Mouse (Mus musculus) kidney, embryonic 14.5 days (tissue): ENCODE data around the gene Kif1a. TPM values are rescaled to one million over a fixed set of nuclear protein-coding genes. Genes with fewer than 3 reads are reported as not detected.

Experiments
- ATAC-seq: fragments of 200-750 bp; cut with Nextera tagmentation; 2 replicates; pipeline ENCODE4 v1.8.0; 2017; ENCODE audit warnings: moderate number of reproducible peaks, mild to moderate bottlenecking, moderate TSS enrichment, moderate library complexity; ENCODE audit not compliant: low FRiP score, low TSS enrichment
- H3K27ac ChIP-seq: fragments of 300-500 bp; sonication (generic); 2 replicates; pipeline ENCODE4 v1.5.1; 2014; ENCODE audit warnings: low read depth, mild to moderate bottlenecking, low read length, moderate library complexity, mixed read lengths
- H3K27me3 ChIP-seq: fragments of 300-500 bp; sonication (generic); 2 replicates; pipeline ENCODE4 v1.6.1; 2014; ENCODE audit warnings: mild to moderate bottlenecking, low read length; ENCODE audit not compliant: control insufficient read depth, insufficient read depth
- H3K36me3 ChIP-seq: fragments of 300-500 bp; sonication (generic); 2 replicates; pipeline ENCODE4 v1.6.1; 2014; ENCODE audit warnings: low read length, mixed read lengths; ENCODE audit not compliant: control insufficient read depth, insufficient read depth
- H3K4me1 ChIP-seq: fragments of 300-500 bp; sonication (generic); 2 replicates; pipeline ENCODE4 v1.6.1; 2014; ENCODE audit warnings: low read length, mixed read lengths; ENCODE audit not compliant: control insufficient read depth, insufficient read depth
- H3K4me2 ChIP-seq: fragments of 300-500 bp; sonication (generic); replicated peaks from 2 replicates; pipeline ENCODE4 v1.6.1; 2014; ENCODE audit warnings: low read depth, mild to moderate bottlenecking, low read length
- H3K4me3 ChIP-seq: fragments of 300-500 bp; sonication (generic); 2 replicates; pipeline ENCODE4 v1.5.1; 2014; ENCODE audit warnings: mild to moderate bottlenecking, low read length
- H3K9ac ChIP-seq: fragments of 300-500 bp; sonication (generic); 2 replicates; pipeline ENCODE4 v1.6.1; 2014; ENCODE audit warnings: low read depth, mild to moderate bottlenecking, low read length, moderate library complexity
- H3K9me3 ChIP-seq: fragments of 300-500 bp; sonication (generic); 2 replicates; pipeline ENCODE4 v1.6.1; 2016; ENCODE audit warnings: low read length; ENCODE audit not compliant: control insufficient read depth
- WGBS: fragments of 180-500 bp; shearing (Covaris S2); extraction: QIAGEN DNeasy Blood & Tissue Kit; methylation state at CpG from one replicate; pipeline ENCODE4 v1.1.7; 2014; 5-methylcytosine and 5-hydroxymethylcytosine counted together
- polyA plus RNA-seq: library from polyadenylated mRNA; unstranded; fragments of >200 nt; fragmentation: Nextera tagmentation; extraction: Ambion mirVana; gene quantifications from 2 replicates; pipeline ENCODE4 v1.2.1, GENCODE M21; 2014

Kif1a gene
- polyA plus RNA-seq, 1 experiment from 2014 or later = 6.9 TPM

DNA sequence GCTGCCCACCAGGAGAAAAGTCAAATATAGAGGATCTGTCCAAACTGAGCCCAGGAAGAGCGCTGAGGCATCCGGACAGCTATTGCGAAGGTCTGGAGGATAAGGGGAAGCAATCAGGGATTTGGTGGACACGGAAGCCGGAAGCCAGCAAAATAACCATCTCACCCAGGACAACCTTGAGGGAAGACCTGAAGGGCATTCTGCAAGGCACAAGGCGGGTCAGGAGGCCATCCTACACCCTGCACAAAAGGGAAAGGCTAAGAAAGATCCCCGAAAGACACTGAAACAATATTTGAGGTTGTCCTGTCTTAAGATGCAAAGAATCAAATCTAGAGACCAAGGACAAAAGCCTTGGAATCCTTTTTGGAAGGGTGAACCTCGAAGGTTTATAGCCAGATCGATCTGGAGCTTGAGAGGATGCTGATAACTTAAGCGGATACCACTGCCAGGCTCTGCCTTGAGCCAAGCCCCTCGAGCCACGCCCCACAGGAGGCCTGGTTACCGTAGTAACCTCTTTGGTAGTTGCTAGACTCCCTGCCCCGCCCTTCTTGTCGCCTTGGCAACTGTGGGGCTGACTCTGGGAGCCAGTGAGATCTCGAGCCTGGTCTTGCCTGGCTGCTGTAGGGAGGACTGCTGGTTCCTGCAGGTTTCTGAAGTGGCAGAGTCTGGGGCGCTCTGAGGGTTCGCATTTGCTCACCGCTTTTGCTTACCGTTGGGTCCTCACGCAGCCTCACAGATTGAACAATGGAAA is 13.1 kb upstream of the Kif1a start:
- peak overlapping the region; percentile 23 for H3K4me3 ChIP-seq
- H3K9ac ChIP-seq = peak overlapping the region; percentile 13; the same call in 1 of the 2 replicates
- H3K27me3 ChIP-seq = 0 out of 2 replicates have a peak, but pooled peaks cover 3% of the 10 kb centered on the region
- H3K4me2 ChIP-seq = peak overlapping the region; percentile 48
- no peak overlapping the region for H3K27ac ChIP-seq
- no peaks in the 10 kb centered on the region for H3K36me3 ChIP-seq
- no peaks in the 10 kb centered on the region for H3K9me3 ChIP-seq
- WGBS = 29% methylated on average over 21 of the region's 21 CpGs
- no peaks in the 10 kb centered on the region for H3K4me1 ChIP-seq
- ATAC-seq = peak; percentile 100

DNA sequence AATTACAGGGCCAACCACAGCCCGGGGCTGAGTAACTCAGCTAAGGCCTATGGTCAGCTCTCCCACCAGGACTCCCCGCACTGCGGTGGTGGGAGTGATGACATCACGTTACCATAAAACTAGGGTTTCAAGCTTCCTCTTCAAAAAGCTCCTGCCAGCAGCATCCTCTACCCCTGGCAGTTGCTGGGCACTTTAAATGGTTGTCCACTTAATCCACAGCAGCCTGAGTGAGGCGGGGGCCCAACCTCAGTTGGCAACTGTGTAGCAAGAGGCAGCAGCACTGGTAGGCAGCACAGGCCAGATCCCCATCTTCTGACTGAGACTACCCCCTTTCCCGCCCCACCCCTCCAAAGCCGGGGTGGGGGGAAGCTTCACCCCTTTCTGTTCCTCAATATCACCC is 949 bp upstream of the Kif1a start:
- ATAC-seq = no peak
- Histone ChIP-seq H3K9me3 (no peaks in the 10 kb centered on the region), H3K4me2 (no peak overlapping the region), H3K27me3 (peaks cover 48% of the 10 kb centered on the region), H3K27ac (no peak overlapping the region), H3K4me3 (no peak overlapping the region), H3K36me3 (no peaks in the 10 kb centered on the region), H3K9ac (no peak overlapping the region), H3K4me1 (0 out of 2 replicates have a peak, but pooled peaks cover 7% of the 10 kb centered on the region)
- 44% methylated on average over 7 of the region's 7 CpGs for WGBS

GRCm38 (mm10) chr1:93100576-93101491 is 917 bp downstream of the Kif1a start:
- Histone ChIP-seq H3K4me2 (peak overlapping the region; percentile 83), H3K9me3 (no peaks in the 10 kb centered on the region), H3K36me3 (no peaks in the 10 kb centered on the region), H3K4me3 (peak overlapping the region; percentile 51), H3K27ac (no peak overlapping the region), H3K9ac (peak overlapping the region; percentile 53), H3K27me3 (peaks cover 48% of the 10 kb centered on the region), H3K4me1 (0 out of 2 replicates have a peak, but pooled peaks cover 7% of the 10 kb centered on the region)
- 1% methylated on average over 48 of the region's 49 CpGs for WGBS
- peak; percentile 59 for ATAC-seq

- Histone ChIP-seq H3K4me1 (0 out of 2 replicates have a peak, but pooled peaks cover 7% of the 10 kb centered on the region), H3K9ac (peak overlapping the region; percentile 52; the same call in 1 of the 2 replicates), H3K27ac (no peak overlapping the region), H3K9me3 (no peaks in the 10 kb centered on the region), H3K36me3 (no peaks in the 10 kb centered on the region), H3K27me3 (peaks cover 48% of the 10 kb centered on the region), H3K4me3 (peak overlapping the region; percentile 51), H3K4me2 (peak overlapping the region; percentile 83)
- 0 out of 2 replicates have a peak, but pooled peaks have one; percentile 14 for ATAC-seq
- 3% methylated on average over 18 of the region's 18 CpGs for WGBS
These were observed 1.5 kb downstream of the Kif1a start for GRCm38 (mm10) chr1:93100243-93100575.

GRCm38 (mm10) chr1:93098956-93099355 is 2.8 kb downstream of the Kif1a start:
- no peak overlapping the region for H3K27ac ChIP-seq
- H3K4me2 ChIP-seq = no peak overlapping the region
- peaks cover 48% of the 10 kb centered on the region for H3K27me3 ChIP-seq
- H3K36me3 ChIP-seq = no peaks in the 10 kb centered on the region
- 0 out of 2 replicates have a peak, but pooled peaks cover 7% of the 10 kb centered on the region for H3K4me1 ChIP-seq
- ATAC-seq = no peak
- 86% methylated on average over 5 of the region's 5 CpGs for WGBS
- H3K4me3 ChIP-seq = no peak overlapping the region
- H3K9me3 ChIP-seq = no peaks in the 10 kb centered on the region
- H3K9ac ChIP-seq = no peak overlapping the region

GRCm38 (mm10) chr1:93092582-93092981 is 9.2 kb downstream of the Kif1a start:
- Histone ChIP-seq H3K36me3 (no peaks in the 10 kb centered on the region), H3K4me2 (no peak overlapping the region), H3K27ac (no peak overlapping the region), H3K9ac (no peak overlapping the region), H3K4me3 (no peak overlapping the region), H3K27me3 (no peaks in the 10 kb centered on the region), H3K4me1 (no peaks in the 10 kb centered on the region), H3K9me3 (no peaks in the 10 kb centered on the region)
- 85% methylated on average over 3 of the region's 3 CpGs for WGBS
- ATAC-seq = no peak

DNA sequence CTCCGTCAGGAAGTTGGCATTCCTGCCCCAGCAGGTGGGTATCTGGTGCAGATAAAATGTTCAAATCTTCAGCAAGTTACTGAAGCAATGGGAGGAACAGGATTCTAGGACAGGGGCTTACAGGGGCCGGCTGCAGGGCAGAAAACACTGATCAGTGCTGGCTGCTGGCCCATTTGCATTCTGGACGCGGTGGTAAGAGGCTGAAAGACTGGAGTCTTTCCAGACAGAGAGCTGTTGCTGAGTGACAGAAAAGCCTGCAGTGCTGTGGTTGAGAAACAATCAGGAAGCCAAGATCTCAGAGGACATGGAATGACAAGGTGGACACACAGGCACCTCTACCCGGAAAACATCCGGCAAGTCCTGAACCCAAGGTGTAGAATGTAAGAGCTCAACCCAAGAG is 16.6 kb downstream of the Kif1a start:
- no peaks in the 10 kb centered on the region for H3K9me3 ChIP-seq
- ATAC-seq = no peak
- H3K27me3 ChIP-seq = no peaks in the 10 kb centered on the region
- H3K36me3 ChIP-seq = no peaks in the 10 kb centered on the region
- H3K4me1 ChIP-seq = no peaks in the 10 kb centered on the region
- no peak overlapping the region for H3K27ac ChIP-seq
- H3K4me2 ChIP-seq = no peak overlapping the region
- 81% methylated on average over 6 of the region's 6 CpGs for WGBS
- H3K4me3 ChIP-seq = no peak overlapping the region
- no peak overlapping the region for H3K9ac ChIP-seq

GRCm38 (mm10) chr1:93083420-93084285 is 18.1 kb downstream of the Kif1a start:
- Histone ChIP-seq H3K27ac (no peak overlapping the region), H3K9me3 (no peaks in the 10 kb centered on the region), H3K27me3 (no peaks in the 10 kb centered on the region), H3K4me3 (no peak overlapping the region), H3K9ac (no peak overlapping the region), H3K4me2 (no peak overlapping the region), H3K36me3 (no peaks in the 10 kb centered on the region), H3K4me1 (no peaks in the 10 kb centered on the region)
- ATAC-seq = no peak
- WGBS = 72% methylated on average over 12 of the region's 12 CpGs
